Mouse (Mus musculus): ENCODE measurements at regions not wholly inside any gene's neighbourhood (a gene's known extent, or its start where the extent isn't known, plus 50 kb on each side); places are given as distances from the start of the nearest gene placed in this dataset.

- no peak for ATAC-seq (ENCODE audit: low FRiP score)
- DNase-seq (ENCODE audit: low spot score, missing footprints), result no peak
- no peaks in the 10 kb centered on the region for H3K9me3 ChIP-seq (ENCODE audit: control insufficient read depth, low read length)
- H3K27me3 ChIP-seq (ENCODE audit: control insufficient read depth, insufficient read depth, low read length), result no peaks in the 10 kb centered on the region
- 91% methylated on average over 4 of the region's 4 CpGs for WGBS
- H3K4me1 ChIP-seq (ENCODE audit: control insufficient read depth, insufficient read depth, low read length), result no peaks in the 10 kb centered on the region
- H3K9ac ChIP-seq (ENCODE audit: low read length), result no peak overlapping the region
- H3K4me2 ChIP-seq, result no peak overlapping the region
- H3K4me3 ChIP-seq (ENCODE audit: low read depth, low read length), result no peak overlapping the region
- no peaks in the 10 kb centered on the region for H3K36me3 ChIP-seq (ENCODE audit: control insufficient read depth, insufficient read depth, low read length)
- no peak overlapping the region for H3K27ac ChIP-seq (ENCODE audit: low read depth, low read length)
These were observed 562.0 kb upstream of the Sall1 start for GRCm38 (mm10) chr8:89605905-89606468.

- DNase-seq (ENCODE audit: low spot score, missing footprints) (no peak), ATAC-seq (ENCODE audit: low FRiP score) (no peak)
- Histone ChIP-seq H3K4me1 (ENCODE audit: control insufficient read depth, insufficient read depth, low read length) (no peaks in the 10 kb centered on the region), H3K9ac (ENCODE audit: low read length) (no peak overlapping the region), H3K4me2 (no peak overlapping the region), H3K9me3 (ENCODE audit: control insufficient read depth, low read length) (no peaks in the 10 kb centered on the region), H3K4me3 (ENCODE audit: low read depth, low read length) (no peak overlapping the region), H3K27ac (ENCODE audit: low read depth, low read length) (no peak overlapping the region), H3K27me3 (ENCODE audit: control insufficient read depth, insufficient read depth, low read length) (no peaks in the 10 kb centered on the region), H3K36me3 (ENCODE audit: control insufficient read depth, insufficient read depth, low read length) (no peaks in the 10 kb centered on the region)
- 97% methylated on average over 3 of the region's 3 CpGs for WGBS
These were observed 560.5 kb upstream of the Sall1 start for GRCm38 (mm10) chr8:89604461-89604860.

- Histone ChIP-seq H3K4me2 (no peak overlapping the region), H3K36me3 (ENCODE audit: control insufficient read depth, insufficient read depth, low read length) (no peaks in the 10 kb centered on the region), H3K4me3 (ENCODE audit: low read depth, low read length) (no peak overlapping the region), H3K4me1 (ENCODE audit: control insufficient read depth, insufficient read depth, low read length) (no peaks in the 10 kb centered on the region), H3K27ac (ENCODE audit: low read depth, low read length) (no peak overlapping the region), H3K27me3 (ENCODE audit: control insufficient read depth, insufficient read depth, low read length) (no peaks in the 10 kb centered on the region), H3K9ac (ENCODE audit: low read length) (no peak overlapping the region), H3K9me3 (ENCODE audit: control insufficient read depth, low read length) (no peaks in the 10 kb centered on the region)
- DNase-seq (ENCODE audit: low spot score, missing footprints), result no peak
- ATAC-seq (ENCODE audit: low FRiP score), result no peak
- WGBS, result 86% methylated on average over 7 of the region's 7 CpGs
These were observed 552.4 kb upstream of the Sall1 start for GRCm38 (mm10) chr8:89596380-89596779.

- ATAC-seq (ENCODE audit: low FRiP score) (no peak), DNase-seq (ENCODE audit: low spot score, missing footprints) (no peak)
- no peak overlapping the region for H3K9ac ChIP-seq (ENCODE audit: low read length)
These were observed 539.1 kb upstream of the Sall1 start for GRCm38 (mm10) chr8:89583091-89583490.

GRCm38 (mm10) chr8:89582566-89582965 is 538.6 kb upstream of the Sall1 start:
- no peaks in the 10 kb centered on the region for H3K27me3 ChIP-seq (ENCODE audit: control insufficient read depth, insufficient read depth, low read length)
- ATAC-seq (ENCODE audit: low FRiP score), result no peak

More at GRCm38 (mm10) chr8:89583091-89583490, 539.1 kb upstream of the Sall1 start:
- Histone ChIP-seq H3K27me3 (ENCODE audit: control insufficient read depth, insufficient read depth, low read length) (no peaks in the 10 kb centered on the region), H3K9me3 (ENCODE audit: control insufficient read depth, low read length) (no peaks in the 10 kb centered on the region), H3K4me1 (ENCODE audit: control insufficient read depth, insufficient read depth, low read length) (no peaks in the 10 kb centered on the region), H3K4me3 (ENCODE audit: low read depth, low read length) (no peak overlapping the region), H3K27ac (ENCODE audit: low read depth, low read length) (no peak overlapping the region), H3K36me3 (ENCODE audit: control insufficient read depth, insufficient read depth, low read length) (no peaks in the 10 kb centered on the region), H3K4me2 (no peak overlapping the region)

GRCm38 (mm10) chr8:89571816-89572215 is 527.9 kb upstream of the Sall1 start:
- DNase-seq (ENCODE audit: low spot score, missing footprints) (peak; percentile 99), ATAC-seq (ENCODE audit: low FRiP score) (peak; percentile 78)
- WGBS, result 3% methylated on average over 13 of the region's 13 CpGs
- Histone ChIP-seq H3K27me3 (ENCODE audit: control insufficient read depth, insufficient read depth, low read length) (no peaks in the 10 kb centered on the region), H3K4me2 (no peak overlapping the region), H3K4me1 (ENCODE audit: control insufficient read depth, insufficient read depth, low read length) (peaks cover 10% of the 10 kb centered on the region), H3K4me3 (ENCODE audit: low read depth, low read length) (no peak overlapping the region), H3K9ac (ENCODE audit: low read length) (no peak overlapping the region), H3K36me3 (ENCODE audit: control insufficient read depth, insufficient read depth, low read length) (no peaks in the 10 kb centered on the region), H3K27ac (ENCODE audit: low read depth, low read length) (no peak overlapping the region), H3K9me3 (ENCODE audit: control insufficient read depth, low read length) (no peaks in the 10 kb centered on the region)

More at GRCm38 (mm10) chr8:89582566-89582965, 538.6 kb upstream of the Sall1 start:
- no peaks in the 10 kb centered on the region for H3K36me3 ChIP-seq (ENCODE audit: control insufficient read depth, insufficient read depth, low read length)
- no peak for DNase-seq (ENCODE audit: low spot score, missing footprints)
- H3K4me1 ChIP-seq (ENCODE audit: control insufficient read depth, insufficient read depth, low read length), result no peaks in the 10 kb centered on the region
- H3K27ac ChIP-seq (ENCODE audit: low read depth, low read length), result no peak overlapping the region
- H3K4me3 ChIP-seq (ENCODE audit: low read depth, low read length), result no peak overlapping the region
- H3K9me3 ChIP-seq (ENCODE audit: control insufficient read depth, low read length), result no peaks in the 10 kb centered on the region
- H3K9ac ChIP-seq (ENCODE audit: low read length), result no peak overlapping the region
- H3K4me2 ChIP-seq, result no peak overlapping the region

GRCm38 (mm10) chr8:89570639-89571325 is 526.8 kb upstream of the Sall1 start:
- Histone ChIP-seq H3K4me2 (no peak overlapping the region), H3K27ac (ENCODE audit: low read depth, low read length) (no peak overlapping the region), H3K36me3 (ENCODE audit: control insufficient read depth, insufficient read depth, low read length) (no peaks in the 10 kb centered on the region), H3K9ac (ENCODE audit: low read length) (no peak overlapping the region), H3K4me1 (ENCODE audit: control insufficient read depth, insufficient read depth, low read length) (peaks cover 13% of the 10 kb centered on the region), H3K9me3 (ENCODE audit: control insufficient read depth, low read length) (no peaks in the 10 kb centered on the region), H3K27me3 (ENCODE audit: control insufficient read depth, insufficient read depth, low read length) (no peaks in the 10 kb centered on the region), H3K4me3 (ENCODE audit: low read depth, low read length) (no peak overlapping the region)
- peak; percentile 84 for DNase-seq (ENCODE audit: low spot score, missing footprints)
- no peak for ATAC-seq (ENCODE audit: low FRiP score)
- 30% methylated on average over 10 of the region's 10 CpGs for WGBS

GRCm38 (mm10) chr8:89569406-89569805 is 525.4 kb upstream of the Sall1 start:
- 58% methylated on average over 9 of the region's 9 CpGs for WGBS
- ATAC-seq (ENCODE audit: low FRiP score), result no peak

GRCm38 (mm10) chr8:89568641-89569040 is 524.7 kb upstream of the Sall1 start:
- Histone ChIP-seq H3K27ac (ENCODE audit: low read depth, low read length) (no peak overlapping the region), H3K4me1 (ENCODE audit: control insufficient read depth, insufficient read depth, low read length) (peaks cover 13% of the 10 kb centered on the region), H3K4me3 (ENCODE audit: low read depth, low read length) (no peak overlapping the region), H3K9me3 (ENCODE audit: control insufficient read depth, low read length) (no peaks in the 10 kb centered on the region), H3K27me3 (ENCODE audit: control insufficient read depth, insufficient read depth, low read length) (no peaks in the 10 kb centered on the region), H3K36me3 (ENCODE audit: control insufficient read depth, insufficient read depth, low read length) (no peaks in the 10 kb centered on the region), H3K4me2 (no peak overlapping the region), H3K9ac (ENCODE audit: low read length) (no peak overlapping the region)
- 76% methylated on average over 7 of the region's 7 CpGs for WGBS
- ATAC-seq (ENCODE audit: low FRiP score), result no peak
- DNase-seq (ENCODE audit: low spot score, missing footprints), result peak; percentile 71

More at GRCm38 (mm10) chr8:89569406-89569805, 525.4 kb upstream of the Sall1 start:
- peak; percentile 85 for DNase-seq (ENCODE audit: low spot score, missing footprints)
- H3K4me2 ChIP-seq, result no peak overlapping the region
- no peak overlapping the region for H3K4me3 ChIP-seq (ENCODE audit: low read depth, low read length)
- no peak overlapping the region for H3K9ac ChIP-seq (ENCODE audit: low read length)
- H3K36me3 ChIP-seq (ENCODE audit: control insufficient read depth, insufficient read depth, low read length), result no peaks in the 10 kb centered on the region
- H3K4me1 ChIP-seq (ENCODE audit: control insufficient read depth, insufficient read depth, low read length), result peaks cover 13% of the 10 kb centered on the region
- H3K27me3 ChIP-seq (ENCODE audit: control insufficient read depth, insufficient read depth, low read length), result no peaks in the 10 kb centered on the region
- no peaks in the 10 kb centered on the region for H3K9me3 ChIP-seq (ENCODE audit: control insufficient read depth, low read length)
- no peak overlapping the region for H3K27ac ChIP-seq (ENCODE audit: low read depth, low read length)
